Mouse (Mus musculus): ENCODE data around the gene Jmjd4. TPM values are rescaled to one million over a fixed set of nuclear protein-coding genes. Genes with fewer than 3 reads are reported as not detected.

The Jmjd4 gene
- total RNA-seq (2021): 10 to 100 TPM; 27.0 to 28.0 TPM
- long read RNA-seq, experiment 1, full-length matches to known transcripts: 3 of 10 reads
- long read RNA-seq, experiment 1, partial matches to known transcripts: 3 of 10 reads
- long read RNA-seq, experiment 1, other reads (novel, unspliced or antisense): 4 of 10 reads
- long read RNA-seq, experiment 2, full-length matches to known transcripts: 5 of 10 reads
- long read RNA-seq, experiment 2, partial matches to known transcripts: 1 of 10 reads
- long read RNA-seq, experiment 2, other reads (novel, unspliced or antisense): 4 of 10 reads

GRCm38 (mm10) chr11:59449741-59450229, at the start of gene Jmjd4:
Jmjd4 (plus strand) TSS chr11:59450045.
- peak; percentile 92 to 96 for DNase-seq (ENCODE audit: low spot score in 2 of 2)
- Histone ChIP-seq H3K27ac (peak within 1 kb of the TSS; percentile 94), H3K4me3 (peak within 1 kb of the TSS; percentile 97)
- no peak for TF ChIP-seq CTCF (conservative IDR thresholded peaks at IDR 0.05)

- no peak for DNase-seq (ENCODE audit: low spot score in 2 of 2)
- no peak overlapping the region for H3K27ac ChIP-seq
- no peak overlapping the region for H3K4me3 ChIP-seq
- no peak for TF ChIP-seq CTCF (conservative IDR thresholded peaks at IDR 0.05)
These were observed 49.0 kb upstream of the Jmjd4 start for GRCm38 (mm10) chr11:59400876-59401275.

GRCm38 (mm10) chr11:59405761-59406160, 44.1 kb upstream of the Jmjd4 start:
- TF ChIP-seq CTCF (conservative IDR thresholded peaks at IDR 0.05): no peak
- no peak for DNase-seq (ENCODE audit: low spot score in 2 of 2)
- no peak overlapping the region for H3K4me3 ChIP-seq
- no peak overlapping the region for H3K27ac ChIP-seq

- H3K4me3 ChIP-seq: no peak overlapping the region
- H3K27ac ChIP-seq: no peak overlapping the region
- DNase-seq (ENCODE audit: low spot score in 2 of 2): no peak
- no peak for TF ChIP-seq CTCF (conservative IDR thresholded peaks at IDR 0.05)
These were observed 39.0 kb upstream of the Jmjd4 start for GRCm38 (mm10) chr11:59410851-59411250.

GRCm38 (mm10) chr11:59412058-59412457, 37.8 kb upstream of the Jmjd4 start:
- no peak for DNase-seq (ENCODE audit: low spot score in 2 of 2)
- H3K4me3 ChIP-seq: no peak overlapping the region
- peak overlapping the region; percentile 43; the same call in 1 of the 2 replicates for H3K27ac ChIP-seq
- no peak for TF ChIP-seq CTCF (conservative IDR thresholded peaks at IDR 0.05)

- no peak for TF ChIP-seq CTCF (conservative IDR thresholded peaks at IDR 0.05)
- no peak for DNase-seq (ENCODE audit: low spot score in 2 of 2)
- Histone ChIP-seq H3K4me3 (no peak overlapping the region), H3K27ac (peak overlapping the region; percentile 43; the same call in 1 of the 2 replicates)
These were observed 36.6 kb upstream of the Jmjd4 start for GRCm38 (mm10) chr11:59412999-59413863.

- TF ChIP-seq CTCF (conservative IDR thresholded peaks at IDR 0.05): no peak
These were observed 31.1 kb upstream of the Jmjd4 start for GRCm38 (mm10) chr11:59418708-59419107.

GRCm38 (mm10) chr11:59421436-59421835, 28.4 kb upstream of the Jmjd4 start:
- no peak overlapping the region for H3K27ac ChIP-seq
- no peak for DNase-seq (ENCODE audit: low spot score in 2 of 2)
- no peak overlapping the region for H3K4me3 ChIP-seq
- TF ChIP-seq CTCF (conservative IDR thresholded peaks at IDR 0.05): no peak

More at GRCm38 (mm10) chr11:59418708-59419107, 31.1 kb upstream of the Jmjd4 start:
- Histone ChIP-seq H3K4me3 (no peak overlapping the region), H3K27ac (peak overlapping the region; percentile 2; the same call in 1 of the 2 replicates)
- DNase-seq (ENCODE audit: low spot score in 2 of 2): no peak

GRCm38 (mm10) chr11:59421967-59422366, 27.9 kb upstream of the Jmjd4 start:
- DNase-seq (ENCODE audit: low spot score in 2 of 2): no peak
- TF ChIP-seq CTCF (conservative IDR thresholded peaks at IDR 0.05): no peak
- no peak overlapping the region for H3K4me3 ChIP-seq
- H3K27ac ChIP-seq: no peak overlapping the region

- no peak for DNase-seq (ENCODE audit: low spot score in 2 of 2)
- H3K27ac ChIP-seq: no peak overlapping the region
These were observed 26.7 kb upstream of the Jmjd4 start for GRCm38 (mm10) chr11:59423010-59423588.

GRCm38 (mm10) chr11:59425671-59426101, 24.2 kb upstream of the Jmjd4 start:
- TF ChIP-seq CTCF (conservative IDR thresholded peaks at IDR 0.05): peak; percentile 60
- no peak for DNase-seq (ENCODE audit: low spot score in 2 of 2)
- Histone ChIP-seq H3K4me3 (no peak overlapping the region), H3K27ac (no peak overlapping the region)

More at GRCm38 (mm10) chr11:59423010-59423588, 26.7 kb upstream of the Jmjd4 start:
- TF ChIP-seq CTCF (conservative IDR thresholded peaks at IDR 0.05): no peak
- no peak overlapping the region for H3K4me3 ChIP-seq

- TF ChIP-seq CTCF (conservative IDR thresholded peaks at IDR 0.05): no peak
- DNase-seq (ENCODE audit: low spot score in 2 of 2): no peak
- H3K27ac ChIP-seq: no peak overlapping the region
- no peak overlapping the region for H3K4me3 ChIP-seq
These were observed 21.7 kb upstream of the Jmjd4 start for GRCm38 (mm10) chr11:59428057-59428660.
